Mouse (Mus musculus): Measurements from ENCODE around the gene Slc6a6.

- no peak for TF ChIP-seq EP300 (IDR thresholded peaks at IDR 0.05; ENCODE audit: low read depth)
- TF ChIP-seq CTCF (IDR thresholded peaks at IDR 0.05; ENCODE audit: low read depth) = no peak
Observed at GRCm38 (mm10) chr6:91694610-91695009, 10.8 kb downstream of the Slc6a6 start.

Data from heart, postnatal 0 days (tissue).